Mouse (Mus musculus) embryonic facial prominence, embryonic 15.5 days (tissue): Measurements from ENCODE around the gene Aldh1b1. TPM values are rescaled to one million over a fixed set of nuclear protein-coding genes. Genes with fewer than 3 reads are reported as not detected.
A peak's percentile ranks its signal among the peaks of the same experiment; 100 is the strongest.

ENCODE experiments used
- ATAC-seq: fragments of 200-750 bp; cut with Nextera tagmentation; 2 replicates; pipeline ENCODE4 v1.8.0; 2017; ENCODE audit warnings: low read depth, moderate TSS enrichment; ENCODE audit not compliant: insufficient number of reproducible peaks, low FRiP score, low TSS enrichment
- H3K27ac ChIP-seq: fragments of 300-500 bp; sonication (generic); replicated peaks from 2 replicates; pipeline ENCODE4 v1.5.1; 2015; ENCODE audit warnings: mild to moderate bottlenecking, inconsistent platforms
- H3K27me3 ChIP-seq: fragments of 300-500 bp; sonication (generic); 2 replicates; pipeline ENCODE4 v1.6.1; 2015; ENCODE audit warnings: inconsistent platforms
- H3K36me3 ChIP-seq: fragments of 300-500 bp; sonication (generic); 2 replicates; pipeline ENCODE4 v1.6.1; 2015; ENCODE audit warnings: mild to moderate bottlenecking, inconsistent platforms
- H3K4me1 ChIP-seq: fragments of 300-500 bp; sonication (generic); 2 replicates; pipeline ENCODE4 v1.6.1; 2015; ENCODE audit warnings: inconsistent platforms
- H3K4me2 ChIP-seq: fragments of 300-500 bp; sonication (generic); replicated peaks from 2 replicates; pipeline ENCODE4 v1.6.1; 2015; ENCODE audit warnings: mild to moderate bottlenecking, inconsistent platforms
- H3K4me3 ChIP-seq: fragments of 300-500 bp; sonication (generic); replicated peaks from 2 replicates; pipeline ENCODE4 v1.5.1; 2015; ENCODE audit warnings: mild to moderate bottlenecking, inconsistent platforms
- H3K9ac ChIP-seq: fragments of 300-500 bp; sonication (generic); 2 replicates; pipeline ENCODE4 v1.6.1; 2015; ENCODE audit warnings: inconsistent platforms
- H3K9me3 ChIP-seq: fragments of 300-500 bp; sonication (generic); replicated peaks from 2 replicates; pipeline ENCODE4 v1.6.1; 2016; ENCODE audit warnings: inconsistent platforms
- WGBS: fragments of 180-500 bp; shearing (Covaris S2); methylation state at CpG from one replicate; pipeline ENCODE4 v1.1.7; 2015; 5-methylcytosine and 5-hydroxymethylcytosine counted together
- polyA plus RNA-seq: library from polyadenylated mRNA; unstranded; fragments of >200 nt; fragmentation: Nextera tagmentation; extraction: Ambion mirVana; gene quantifications from 2 replicates; pipeline ENCODE4 v1.2.1, GENCODE M21; 2015

The Aldh1b1 gene
- polyA plus RNA-seq, 1 experiment from 2014 or later: 4.1 TPM

GRCm38 (mm10) chr4:45785959-45786358 is 12.9 kb upstream of the Aldh1b1 start:
- H3K27ac ChIP-seq: no peak overlapping the region

GRCm38 (mm10) chr4:45786674-45787073 is 12.1 kb upstream of the Aldh1b1 start:
- Histone ChIP-seq H3K27me3 (no peaks in the 10 kb centered on the region), H3K27ac (no peak overlapping the region), H3K4me3 (no peak overlapping the region), H3K36me3 (no peaks in the 10 kb centered on the region), H3K4me1 (no peaks in the 10 kb centered on the region), H3K9ac (no peak overlapping the region), H3K4me2 (no peak overlapping the region), H3K9me3 (no peaks in the 10 kb centered on the region)
- ATAC-seq: no peak
- 44% methylated on average over 4 of the region's 4 CpGs for WGBS

More at GRCm38 (mm10) chr4:45785959-45786358, 12.9 kb upstream of the Aldh1b1 start:
- Histone ChIP-seq H3K4me3 (no peak overlapping the region), H3K27me3 (no peaks in the 10 kb centered on the region), H3K9me3 (no peaks in the 10 kb centered on the region), H3K36me3 (no peaks in the 10 kb centered on the region), H3K4me2 (no peak overlapping the region), H3K9ac (no peak overlapping the region), H3K4me1 (no peaks in the 10 kb centered on the region)
- ATAC-seq: no peak
- 27% methylated on average over 2 of the region's 2 CpGs for WGBS

- Histone ChIP-seq H3K4me2 (no peak overlapping the region), H3K4me3 (no peak overlapping the region), H3K9ac (no peak overlapping the region), H3K27me3 (no peaks in the 10 kb centered on the region), H3K36me3 (no peaks in the 10 kb centered on the region), H3K9me3 (no peaks in the 10 kb centered on the region), H3K27ac (no peak overlapping the region), H3K4me1 (no peaks in the 10 kb centered on the region)
- ATAC-seq: no peak
- 77% methylated on average over 13 of the region's 13 CpGs for WGBS
Measured at GRCm38 (mm10) chr4:45788446-45789081, 10.3 kb upstream of the Aldh1b1 start.

GRCm38 (mm10) chr4:45789263-45789958 is 9.4 kb upstream of the Aldh1b1 start:
- H3K9ac ChIP-seq: no peak overlapping the region
- no peaks in the 10 kb centered on the region for H3K27me3 ChIP-seq
- H3K4me3 ChIP-seq: no peak overlapping the region
- no peaks in the 10 kb centered on the region for H3K36me3 ChIP-seq
- H3K4me1 ChIP-seq: no peaks in the 10 kb centered on the region
- no peak for ATAC-seq
- H3K27ac ChIP-seq: no peak overlapping the region
- 72% methylated on average over 13 of the region's 13 CpGs for WGBS
- H3K9me3 ChIP-seq: no peaks in the 10 kb centered on the region
- no peak overlapping the region for H3K4me2 ChIP-seq

GRCm38 (mm10) chr4:45790018-45790417 is 8.8 kb upstream of the Aldh1b1 start:
- H3K9me3 ChIP-seq: no peaks in the 10 kb centered on the region
- H3K9ac ChIP-seq: no peak overlapping the region
- WGBS: 95% methylated on average over 2 of the region's 2 CpGs
- no peaks in the 10 kb centered on the region for H3K4me1 ChIP-seq
- H3K36me3 ChIP-seq: no peaks in the 10 kb centered on the region
- H3K27me3 ChIP-seq: no peaks in the 10 kb centered on the region
- H3K4me2 ChIP-seq: no peak overlapping the region
- no peak for ATAC-seq
- no peak overlapping the region for H3K27ac ChIP-seq
- H3K4me3 ChIP-seq: no peak overlapping the region

- peaks cover 8% of the 10 kb centered on the region; the same call in 1 of the 2 replicates for H3K4me1 ChIP-seq
- peaks cover 6% of the 10 kb centered on the region; the same call in 1 of the 2 replicates for H3K27me3 ChIP-seq
- ATAC-seq: 0 out of 2 replicates have a peak, but pooled peaks have one; percentile 35
- no peaks in the 10 kb centered on the region for H3K36me3 ChIP-seq
- 8% methylated on average over 12 of the region's 12 CpGs for WGBS
- no peaks in the 10 kb centered on the region for H3K9me3 ChIP-seq
- H3K4me2 ChIP-seq: peak overlapping the region; percentile 40
- no peak overlapping the region for H3K27ac ChIP-seq
- no peak overlapping the region for H3K9ac ChIP-seq
- H3K4me3 ChIP-seq: peak overlapping the region; percentile 11; the same call in 1 of the 2 replicates
Measured at GRCm38 (mm10) chr4:45795191-45795811, 3.5 kb upstream of the Aldh1b1 start.

- Histone ChIP-seq H3K9me3 (no peaks in the 10 kb centered on the region), H3K9ac (no peak overlapping the region), H3K27ac (no peak overlapping the region), H3K4me2 (no peak overlapping the region), H3K4me3 (no peak overlapping the region), H3K36me3 (no peaks in the 10 kb centered on the region), H3K27me3 (peaks cover 6% of the 10 kb centered on the region; the same call in 1 of the 2 replicates), H3K4me1 (peaks cover 8% of the 10 kb centered on the region; the same call in 1 of the 2 replicates)
- ATAC-seq: no peak
- WGBS: 65% methylated on average over 5 of the region's 5 CpGs
Measured at GRCm38 (mm10) chr4:45796760-45797159, 2.1 kb upstream of the Aldh1b1 start.

- H3K27ac ChIP-seq: no peak overlapping the region
- no peak overlapping the region for H3K9ac ChIP-seq
- no peak overlapping the region for H3K4me2 ChIP-seq
- 23% methylated on average over 3 of the region's 3 CpGs for WGBS
- no peaks in the 10 kb centered on the region for H3K36me3 ChIP-seq
- peaks cover 6% of the 10 kb centered on the region; the same call in 1 of the 2 replicates for H3K27me3 ChIP-seq
- H3K4me1 ChIP-seq: peaks cover 8% of the 10 kb centered on the region; the same call in 1 of the 2 replicates
- H3K9me3 ChIP-seq: no peaks in the 10 kb centered on the region
- no peak overlapping the region for H3K4me3 ChIP-seq
- no peak for ATAC-seq
Measured at GRCm38 (mm10) chr4:45799956-45800537, 1.2 kb downstream of the Aldh1b1 start.

- Histone ChIP-seq H3K4me2 (no peak overlapping the region), H3K4me3 (no peak overlapping the region), H3K27ac (no peak overlapping the region), H3K27me3 (no peaks in the 10 kb centered on the region; the same call in 1 of the 2 replicates), H3K4me1 (no peaks in the 10 kb centered on the region), H3K36me3 (no peaks in the 10 kb centered on the region), H3K9me3 (no peaks in the 10 kb centered on the region), H3K9ac (no peak overlapping the region)
- ATAC-seq: no peak
- WGBS: 92% methylated on average over 14 of the region's 14 CpGs
Measured at GRCm38 (mm10) chr4:45802900-45803299, 4.1 kb downstream of the Aldh1b1 start.

- Histone ChIP-seq H3K4me2 (no peak overlapping the region), H3K9me3 (no peaks in the 10 kb centered on the region), H3K36me3 (no peaks in the 10 kb centered on the region), H3K27ac (no peak overlapping the region), H3K4me3 (no peak overlapping the region), H3K4me1 (no peaks in the 10 kb centered on the region), H3K27me3 (no peaks in the 10 kb centered on the region; the same call in 1 of the 2 replicates), H3K9ac (no peak overlapping the region)
- WGBS: 34% methylated on average over 7 of the region's 7 CpGs
- ATAC-seq: no peak
Measured at GRCm38 (mm10) chr4:45808034-45808433, 9.2 kb downstream of the Aldh1b1 start.

- WGBS: 21% methylated on average over 8 of the region's 8 CpGs
- no peak for ATAC-seq
- Histone ChIP-seq H3K4me1 (no peaks in the 10 kb centered on the region), H3K9me3 (no peaks in the 10 kb centered on the region), H3K36me3 (no peaks in the 10 kb centered on the region), H3K9ac (no peak overlapping the region), H3K4me2 (no peak overlapping the region), H3K27ac (no peak overlapping the region), H3K4me3 (no peak overlapping the region), H3K27me3 (no peaks in the 10 kb centered on the region; the same call in 1 of the 2 replicates)
Measured at GRCm38 (mm10) chr4:45811250-45811649, 12.4 kb downstream of the Aldh1b1 start.
